Mouse (Mus musculus) MEL (cell line): ENCODE data around the gene Piga. TPM values are rescaled to one million over a fixed set of nuclear protein-coding genes. Genes with fewer than 3 reads are reported as not detected.

Experiments
- polyA plus RNA-seq, 2 experiments: library from polyadenylated mRNA; stranded (reverse) in 1 of 2; unstranded in 1 of 2; fragments of >175 nt in 1 of 2; fragments of >200 nt in 1 of 2; gene quantifications; 2 replicates each; pipeline versions ENCODE4 v1.2.1 to v1.2.4; 2012; ENCODE audit warnings: low replicate concordance in 2 of 2, low read depth in 1 of 2; ENCODE audit not compliant: insufficient read length in 2 of 2, insufficient read depth in 1 of 2, missing spikeins in 1 of 2
- total RNA-seq: library from RNA; depleted of rRNA; stranded (reverse); fragments of 300-350 nt; gene quantifications from 2 replicates; pipeline ENCODE4 v1.2.3, GENCODE M21; 2012; rRNA removed

The Piga gene
- total and polyA plus RNA-seq, 3 experiments, result 21.5 to 41.2 (median 30.0) TPM

Other genes starting within 250 kb of the Piga start
- not detected in 2 replicates for gene Bmx, start 161.6 kb upstream of the Piga start, total RNA-seq
- gene Bmx, start 161.6 kb upstream of the Piga start, polyA plus RNA-seq, result not detected
- gene Pir, start 150.4 kb upstream of the Piga start, total RNA-seq, result 2.9 and 5.3 TPM in 2 replicates
- 100 to 1,000 TPM in 1 of 2 experiments, 10 to 100 TPM in 1; 11.4 to 230 TPM for gene Pir, start 150.4 kb upstream of the Piga start, polyA plus RNA-seq
- not detected in 2 replicates for gene Vegfd, start 46.4 kb upstream of the Piga start, total RNA-seq
- gene Vegfd, start 46.4 kb upstream of the Piga start, polyA plus RNA-seq, result under 1 TPM in 1 of 2 experiments, not detected in 1; 0.06 TPM
- gene Asb11, start 17.2 kb downstream of the Piga start, total RNA-seq, result 1.7 and 2.5 TPM in 2 replicates
- 1 to 10 TPM in 1 of 2 experiments, not detected in 1; 3.2 TPM for gene Asb11, start 17.2 kb downstream of the Piga start, polyA plus RNA-seq
- gene Asb9, start 86.5 kb downstream of the Piga start, total RNA-seq, result not detected in 2 replicates
- gene Asb9, start 86.5 kb downstream of the Piga start, polyA plus RNA-seq, result not detected